18 mouse cellular contexts compared by ENCODE assay signal in the genomic region with DNA sequence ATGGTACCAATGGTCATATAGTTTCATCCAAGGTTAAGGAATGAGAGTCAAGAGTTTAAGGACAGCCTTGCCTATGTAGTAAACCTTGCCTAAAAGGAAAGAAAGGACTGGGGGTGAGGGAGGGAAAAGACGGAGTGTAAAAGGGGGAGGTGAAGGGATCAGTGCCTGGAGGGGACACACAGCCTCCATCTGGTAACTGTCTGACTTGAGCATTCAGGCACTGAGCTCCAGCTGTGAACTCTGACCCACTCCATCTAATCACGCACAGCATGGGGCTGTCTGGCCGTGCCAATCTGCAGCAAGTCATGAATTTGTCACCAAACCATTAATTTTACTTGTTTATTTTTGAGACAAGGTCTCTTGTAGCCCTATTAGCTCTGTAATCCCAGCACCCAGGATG.
DNase-seq lines count a peak whose midpoint lies in the region; ATAC-seq and TF ChIP-seq lines count a peak whose summit lies in the region.
"Had no signal": no experiment of that assay in that cellular context is flagged by ENCODE, and none has a peak within 500 bp of the region (broad histone marks: within the 10 kb centered on the region; RNA-seq: fewer than 3 reads in every experiment).

No protein-coding gene starts in this region.

- TF ChIP-seq POLR2A in ES-Bruce4 (IDR thresholded peaks at IDR 0.05; ENCODE audit: insufficient read depth, low read length) = no peak

- no peaks in the 10 kb centered on the region for H3K36me3 ChIP-seq in hindbrain, embryonic 11.5 days (ENCODE audit: control insufficient read depth, insufficient read depth, low read length)
- peaks cover 52% of the 10 kb centered on the region for H3K36me3 ChIP-seq in hindbrain, embryonic 13.5 days
- no peaks in the 10 kb centered on the region for H3K36me3 ChIP-seq in ES-Bruce4 (ENCODE audit: control insufficient read depth, insufficient read depth, low read length, poor library complexity, severe bottlenecking)

- WGBS in hindbrain, embryonic 11.5 days = 16% methylated on average over 3 of the region's 3 CpGs
- WGBS in hindbrain, embryonic 13.5 days = 30% methylated on average over 3 of the region's 3 CpGs

- peak; percentile 44 for DNase-seq in hindbrain, embryonic 11.5 days (ENCODE audit: low spot score)
- DNase-seq in brain, adult 2 months (ENCODE audit: low read depth, low spot score) = peak; percentile 24
- peak; percentile 33 for DNase-seq in hindlimb bud, embryonic 11.5 days (ENCODE audit: extremely low spot score, low read depth, low spot score)
- DNase-seq in thymus, postnatal 0 days (ENCODE audit: low spot score) = no peak
- no peak for DNase-seq in thymus, postnatal 14 days
- DNase-seq: cerebellum, adult 11 months; gastrocnemius, adult 2 months; kidney, adult 8-10 months; lung, postnatal 14 days; midbrain, embryonic 14.5 days; right cerebral cortex, adult 18-20 months had no signal

- no peak overlapping the region for H3K4me3 ChIP-seq in hindbrain, embryonic 11.5 days (ENCODE audit: low read depth, low read length)
- no peak overlapping the region for H3K4me3 ChIP-seq in hindbrain, embryonic 13.5 days
- H3K4me3 ChIP-seq in ES-Bruce4 (ENCODE audit: low read depth, low read length) = no peak overlapping the region
- H3K4me3 ChIP-seq: gastrocnemius, adult 2 months; heart, embryonic 13.5 days; hindbrain, embryonic 15.5 days; liver, embryonic 12.5 days had no signal

- no peaks in the 10 kb centered on the region for H3K9me3 ChIP-seq in hindbrain, embryonic 11.5 days (ENCODE audit: control insufficient read depth, low read length)
- H3K9me3 ChIP-seq in hindbrain, embryonic 13.5 days = no peaks in the 10 kb centered on the region
- no peaks in the 10 kb centered on the region for H3K9me3 ChIP-seq in ES-Bruce4 (replicated peaks; ENCODE audit: control insufficient read depth, insufficient read depth, low read length, poor library complexity, severe bottlenecking)
- H3K9me3 ChIP-seq: heart, embryonic 13.5 days; hindbrain, embryonic 15.5 days; liver, embryonic 12.5 days had no signal

- no peaks in the 10 kb centered on the region for H3K4me1 ChIP-seq in hindbrain, embryonic 11.5 days (replicated peaks; ENCODE audit: control insufficient read depth, insufficient read depth, low read length)
- H3K4me1 ChIP-seq in hindbrain, embryonic 13.5 days (replicated peaks) = peaks cover 15% of the 10 kb centered on the region; the same call in 1 of the 2 replicates
- H3K4me1 ChIP-seq in ES-Bruce4 (ENCODE audit: control insufficient read depth, insufficient read depth, low read length) = peaks cover 3% of the 10 kb centered on the region
- H3K4me1 ChIP-seq: hindbrain, embryonic 15.5 days; liver, embryonic 12.5 days had no signal

- TF ChIP-seq EP300 in ES-Bruce4 (IDR thresholded peaks at IDR 0.05; ENCODE audit: insufficient read depth, low read depth, low read length) = 0 out of 2 replicates have a peak, but pooled peaks have one; percentile 24

- H3K27ac ChIP-seq in hindbrain, embryonic 11.5 days (ENCODE audit: low read depth, low read length) = no peak overlapping the region
- no peak overlapping the region for H3K27ac ChIP-seq in hindbrain, embryonic 13.5 days
- H3K27ac ChIP-seq in ES-Bruce4 (ENCODE audit: insufficient read depth, low read length) = no peak overlapping the region
- H3K27ac ChIP-seq: gastrocnemius, adult 2 months; heart, embryonic 13.5 days; hindbrain, embryonic 15.5 days; liver, embryonic 12.5 days had no signal

- no peak overlapping the region for H3K4me2 ChIP-seq in hindbrain, embryonic 11.5 days (replicated peaks; ENCODE audit: low read depth, low read length)
- H3K4me2 ChIP-seq in hindbrain, embryonic 13.5 days = no peak overlapping the region
- H3K4me2 ChIP-seq: heart, embryonic 13.5 days; hindbrain, embryonic 15.5 days; liver, embryonic 12.5 days had no signal

- H3K27me3 ChIP-seq in hindbrain, embryonic 11.5 days (ENCODE audit: control insufficient read depth, insufficient read depth, low read length) = no peaks in the 10 kb centered on the region
- H3K27me3 ChIP-seq in hindbrain, embryonic 13.5 days = no peaks in the 10 kb centered on the region
- H3K27me3 ChIP-seq in ES-Bruce4 (ENCODE audit: control insufficient read depth, insufficient read depth, low read length, poor library complexity, severe bottlenecking) = no peaks in the 10 kb centered on the region
- H3K27me3 ChIP-seq: heart, embryonic 13.5 days; hindbrain, embryonic 15.5 days; liver, embryonic 12.5 days had no signal

- no peak overlapping the region for H3K9ac ChIP-seq in hindbrain, embryonic 11.5 days (ENCODE audit: low read depth, low read length)
- H3K9ac ChIP-seq in hindbrain, embryonic 13.5 days = no peak overlapping the region
- no peak overlapping the region for H3K9ac ChIP-seq in ES-Bruce4 (ENCODE audit: low read depth, poor library complexity, severe bottlenecking)
- H3K9ac ChIP-seq: heart, embryonic 13.5 days; hindbrain, embryonic 15.5 days; liver, embryonic 12.5 days had no signal

- ATAC-seq in hindbrain, embryonic 11.5 days (ENCODE audit: low FRiP score) = peak; percentile 59
- no peak for ATAC-seq in hindbrain, embryonic 13.5 days (ENCODE audit: low FRiP score)
- ATAC-seq in frontal cortex, adult (ENCODE audit: low TSS enrichment) = no peak
- ATAC-seq: activated CD4-positive, CD25-positive, alpha-beta regulatory T cell, adult 4 months had no signal

- TF ChIP-seq CTCF in ES-Bruce4 (IDR thresholded peaks at IDR 0.05; ENCODE audit: low read depth, low read length) = no peak

Comparison
In these comparisons a context has a peak if more than half of its experiments do, and no peak if none do; other contexts are left out.
1. DNase-seq: peak in hindbrain, embryonic 11.5 days (single experiment), brain, adult 2 months (single experiment) and hindlimb bud, embryonic 11.5 days (single experiment); none in thymus, postnatal 0 days (single experiment) and thymus, postnatal 14 days (single experiment).